Mouse (Mus musculus) bone marrow, adult 2 months (tissue): Measurements from ENCODE around the gene Gm11939. TPM values are rescaled to one million over a fixed set of nuclear protein-coding genes. Genes with fewer than 3 reads are reported as not detected.
"Not testable (repeated sequence)": the region's sequence is repeated elsewhere in the genome, so short reads cannot be mapped to it uniquely, and the experiment has no call there.

Experiments
- H3K27ac ChIP-seq: fragments of 200-500 bp; 2 replicates; pipeline ENCODE4 v1.5.1; 2012; ENCODE audit warnings: low read depth, mild to moderate bottlenecking, control low read depth, inconsistent platforms, low read length; ENCODE audit not compliant: control insufficient read depth, poor library complexity, insufficient read depth
- H3K4me1 ChIP-seq: fragments of 200-500 bp; 2 replicates; pipeline ENCODE4 v1.6.1; 2011; ENCODE audit warnings: low read length; ENCODE audit not compliant: control insufficient read depth, insufficient read depth
- H3K4me3 ChIP-seq: fragments of 200-500 bp; replicated peaks from 2 replicates; pipeline ENCODE3; 2011; ENCODE audit warnings: mild to moderate bottlenecking, low read depth, low read length, control low read depth; ENCODE audit not compliant: control insufficient read depth
- CTCF ChIP-seq: fragments of 200-500 bp; IDR thresholded peaks from 2 replicates; pipeline ENCODE4 v1.5.1; 2011; ENCODE audit warnings: low read length, control low read depth; ENCODE audit not compliant: control insufficient read depth, insufficient read depth
- POLR2A ChIP-seq: fragments of 200-500 bp; IDR thresholded peaks from 2 replicates; pipeline ENCODE4 v1.6.1; 2011; ENCODE audit warnings: low read depth, mild to moderate bottlenecking, control low read depth, low read length, borderline replicate concordance; ENCODE audit not compliant: control insufficient read depth
- WGBS: fragments of 180-500 bp; shearing (Covaris S2); methylation state at CpG from one replicate; pipeline ENCODE4 v1.1.7; 2018; 5-methylcytosine and 5-hydroxymethylcytosine counted together
- polyA plus RNA-seq: library from polyadenylated mRNA; stranded (reverse); fragments of >200 nt; gene quantifications from 2 replicates; pipeline ENCODE4 v1.2.4, GENCODE M21; 2011; ENCODE audit warnings: low replicate concordance; ENCODE audit not compliant: missing spikeins, insufficient read depth, insufficient read length

Gm11939 gene
- polyA plus RNA-seq, result not detected in 2 replicates

GRCm38 (mm10) chr11:99559366-99559765, at the start of gene Gm11939:
Gene Gm11939, minus strand, starts transcription at chr11:99559466.
- no peak for TF ChIP-seq CTCF
- TF ChIP-seq POLR2A, result no peak
- Histone ChIP-seq H3K4me1 (no peaks in the 10 kb centered on the region), H3K4me3 (no peak within 1 kb of the TSS), H3K27ac (no peak within 1 kb of the TSS)
- WGBS, result 85% methylated on average over 9 of the region's 9 CpGs

- not testable (repeated sequence) for H3K4me3 ChIP-seq, H3K27ac ChIP-seq, H3K4me1 ChIP-seq
- 43% methylated on average over 1 of the region's 1 CpGs for WGBS
Observed at GRCm38 (mm10) chr11:99603208-99603607, 43.9 kb upstream of the Gm11939 start, which contains the start of gene Gm11938. Gene Gm11938, minus strand, starts transcription at chr11:99603308.

GRCm38 (mm10) chr11:99597742-99598141, 38.5 kb upstream of the Gm11939 start, which contains the start of gene Krtap9-3:
Gene Krtap9-3, minus strand, starts transcription at chr11:99598105.
- H3K27ac ChIP-seq, H3K4me3 ChIP-seq, H3K4me1 ChIP-seq: not testable (repeated sequence)
- WGBS, result 74% methylated on average over 6 of the region's 6 CpGs

GRCm38 (mm10) chr11:99590981-99591380, 31.7 kb upstream of the Gm11939 start, which contains the start of gene Krtap1-3:
Gene Krtap1-3, minus strand, starts transcription at chr11:99591339.
- TF ChIP-seq POLR2A (no peak), CTCF (no peak)
- no peak within 1 kb of the TSS for H3K4me3 ChIP-seq
- H3K4me1 ChIP-seq, result no peaks in the 10 kb centered on the region
- WGBS, result 70% methylated on average over 6 of the region's 6 CpGs
- H3K27ac ChIP-seq, result no peak within 1 kb of the TSS

- H3K27ac ChIP-seq, result no peak overlapping the region
- no peak overlapping the region for H3K4me3 ChIP-seq
- TF ChIP-seq POLR2A, result no peak
- no peak for TF ChIP-seq CTCF
- no peaks in the 10 kb centered on the region for H3K4me1 ChIP-seq
- 91% methylated on average over 7 of the region's 7 CpGs for WGBS
Observed at GRCm38 (mm10) chr11:99585096-99585495, 25.8 kb upstream of the Gm11939 start.

GRCm38 (mm10) chr11:99583245-99583704, 24.0 kb upstream of the Gm11939 start, which contains the start of gene Krtap1-4:
Gene Krtap1-4, minus strand, starts transcription at chr11:99583654.
- no peak within 1 kb of the TSS for H3K27ac ChIP-seq
- no peak for TF ChIP-seq POLR2A
- no peak within 1 kb of the TSS for H3K4me3 ChIP-seq
- no peaks in the 10 kb centered on the region for H3K4me1 ChIP-seq
- WGBS, result 75% methylated on average over 5 of the region's 5 CpGs

- H3K4me3 ChIP-seq, result no peak overlapping the region
- no peak overlapping the region for H3K27ac ChIP-seq
- no peaks in the 10 kb centered on the region for H3K4me1 ChIP-seq
- TF ChIP-seq POLR2A, result no peak
- 77% methylated on average over 6 of the region's 6 CpGs for WGBS
Observed at GRCm38 (mm10) chr11:99581564-99581963, 22.3 kb upstream of the Gm11939 start.

GRCm38 (mm10) chr11:99581051-99581450, 21.8 kb upstream of the Gm11939 start:
- Histone ChIP-seq H3K27ac (no peak overlapping the region), H3K4me3 (no peak overlapping the region), H3K4me1 (no peaks in the 10 kb centered on the region)
- TF ChIP-seq CTCF, result no peak
- no peak for TF ChIP-seq POLR2A
- WGBS, result 91% methylated on average over 5 of the region's 5 CpGs

- Histone ChIP-seq H3K27ac (no peak within 1 kb of the TSS), H3K4me1 (no peaks in the 10 kb centered on the region), H3K4me3 (no peak within 1 kb of the TSS)
- TF ChIP-seq POLR2A (no peak), CTCF (no peak)
- 75% methylated on average over 6 of the region's 6 CpGs for WGBS
Observed at GRCm38 (mm10) chr11:99580636-99581035, 21.4 kb upstream of the Gm11939 start, which contains the start of gene Krtap1-5. Gene Krtap1-5, minus strand, starts transcription at chr11:99581016.
